Mouse (Mus musculus) cerebellum, postnatal 14 days (tissue): ENCODE results near the gene Gm20852.
"Not testable (repeated sequence)": the region's sequence is repeated elsewhere in the genome, so short reads cannot be mapped to it uniquely, and the experiment has no call there.

Source experiments
- DNase-seq, 2 experiments: peaks; one replicate each; pipeline ENCODE4 v3.0.0; 2021; ENCODE audit warnings: mixed read lengths in 2 of 2

Gene Gm20852

DNA sequence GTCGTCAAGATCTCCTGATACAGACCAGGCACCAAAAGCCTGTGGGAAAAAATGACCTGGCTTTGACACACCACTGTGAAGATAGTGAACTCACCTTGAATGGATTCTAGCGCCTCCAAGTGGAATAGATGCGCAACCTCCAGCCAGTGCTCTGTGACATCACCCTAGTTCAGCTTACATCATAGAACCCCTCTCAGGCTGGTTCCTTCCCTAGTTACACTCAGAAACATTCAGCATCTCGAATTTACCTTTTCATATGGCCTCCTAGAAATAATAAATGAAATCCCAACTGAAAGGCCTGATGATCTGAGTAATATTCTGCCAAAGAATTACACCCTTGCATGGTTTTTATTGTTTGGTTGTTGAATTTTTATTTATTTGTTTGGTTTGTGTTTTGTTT lies at the start of gene Gm20852:
Gene Gm20852 (minus strand): TSS at position 101 of the 400 bp plus-strand sequence.
- DNase-seq, result not testable (repeated sequence)
